Mouse (Mus musculus) stomach, postnatal 0 days (tissue): Measurements from ENCODE around the gene Klc3. TPM values are rescaled to one million over a fixed set of nuclear protein-coding genes. Genes with fewer than 3 reads are reported as not detected.

ENCODE experiments used
- ATAC-seq: fragments of 200-750 bp; cut with Nextera tagmentation; 2 replicates; pipeline ENCODE4 v1.8.0; 2017; ENCODE audit not compliant: low FRiP score, low TSS enrichment
- DNase-seq: peaks from one replicate; pipeline ENCODE4 v3.0.0-alpha.2; 2016; ENCODE audit warnings: low spot score
- H3K27ac ChIP-seq: fragments of 300-500 bp; sonication (generic); replicated peaks from 2 replicates; pipeline ENCODE4 v1.5.1; 2014; ENCODE audit warnings: mild to moderate bottlenecking, control low read depth
- H3K27me3 ChIP-seq: fragments of 300-500 bp; sonication (generic); 2 replicates; pipeline ENCODE4 v1.6.1; 2014; ENCODE audit warnings: low read length; ENCODE audit not compliant: control insufficient read depth, insufficient read depth
- H3K36me3 ChIP-seq: fragments of 300-500 bp; sonication (generic); 2 replicates; pipeline ENCODE4 v1.6.1; 2014; ENCODE audit warnings: low read length, mixed read lengths; ENCODE audit not compliant: control insufficient read depth, insufficient read depth
- H3K4me1 ChIP-seq: fragments of 300-500 bp; sonication (generic); replicated peaks from 2 replicates; pipeline ENCODE4 v1.6.1; 2014; ENCODE audit warnings: antibody characterized with exemption; ENCODE audit not compliant: control insufficient read depth, insufficient read depth
- H3K4me2 ChIP-seq: fragments of 300-500 bp; sonication (generic); replicated peaks from 2 replicates; pipeline ENCODE4 v1.6.1; 2014; ENCODE audit warnings: low read depth, mild to moderate bottlenecking, control low read depth, moderate library complexity
- H3K4me3 ChIP-seq: fragments of 300-500 bp; sonication (generic); 2 replicates; pipeline ENCODE4 v1.5.1; 2014; ENCODE audit warnings: low read depth, low read length, control low read depth
- H3K9ac ChIP-seq: fragments of 300-500 bp; sonication (generic); 2 replicates; pipeline ENCODE4 v1.6.1; 2014; ENCODE audit warnings: mild to moderate bottlenecking, low read length, control low read depth, mixed read lengths
- H3K9me3 ChIP-seq: fragments of 300-500 bp; sonication (generic); 2 replicates; pipeline ENCODE4 v1.6.1; 2016; ENCODE audit warnings: low read length; ENCODE audit not compliant: control insufficient read depth
- CTCF ChIP-seq: IDR thresholded peaks from 2 replicates; pipeline ENCODE4 v1.5.1; 2016; ENCODE audit warnings: antibody characterized with exemption, low read depth, mild to moderate bottlenecking, moderate library complexity
- EP300 ChIP-seq: optimal IDR thresholded peaks from 2 replicates; pipeline ENCODE3; 2016; ENCODE audit warnings: antibody characterized with exemption
- WGBS: fragments of 180-500 bp; shearing (Covaris S2); extraction: QIAGEN DNeasy Blood & Tissue Kit; methylation state at CpG from one replicate; pipeline ENCODE4 v1.1.7; 2014; 5-methylcytosine and 5-hydroxymethylcytosine counted together
- polyA plus RNA-seq: library from polyadenylated mRNA; unstranded; fragments of >200 nt; fragmentation: Nextera tagmentation; extraction: Ambion mirVana; gene quantifications from 2 replicates; pipeline ENCODE4 v1.2.1, GENCODE M21; 2015

Gene Klc3
- polyA plus RNA-seq, 1 experiment from 2014 or later: 24.3 TPM

- no peak for DNase-seq
- ATAC-seq: no peak
- Histone ChIP-seq H3K9ac (no peak overlapping the region), H3K27ac (no peak overlapping the region), H3K27me3 (no peaks in the 10 kb centered on the region), H3K9me3 (no peaks in the 10 kb centered on the region), H3K4me1 (no peaks in the 10 kb centered on the region), H3K4me3 (no peak overlapping the region), H3K36me3 (peaks cover 40% of the 10 kb centered on the region), H3K4me2 (no peak overlapping the region)
- 94% methylated on average over 6 of the region's 6 CpGs for WGBS
- no peak for TF ChIP-seq EP300
- TF ChIP-seq CTCF: no peak
Measured at GRCm38 (mm10) chr7:19426888-19427287, 23.0 kb upstream of the Klc3 start.

GRCm38 (mm10) chr7:19426349-19426748, 22.4 kb upstream of the Klc3 start:
- Histone ChIP-seq H3K4me2 (no peak overlapping the region), H3K9ac (no peak overlapping the region), H3K27ac (no peak overlapping the region), H3K27me3 (no peaks in the 10 kb centered on the region), H3K36me3 (peaks cover 36% of the 10 kb centered on the region), H3K4me1 (no peaks in the 10 kb centered on the region), H3K9me3 (no peaks in the 10 kb centered on the region), H3K4me3 (no peak overlapping the region)
- TF ChIP-seq EP300: no peak
- no peak for TF ChIP-seq CTCF
- DNase-seq (no peak), ATAC-seq (no peak)
- 80% methylated on average over 6 of the region's 6 CpGs for WGBS

GRCm38 (mm10) chr7:19424051-19424450, 20.1 kb upstream of the Klc3 start:
- H3K36me3 ChIP-seq: peaks cover 26% of the 10 kb centered on the region
- H3K4me1 ChIP-seq: no peaks in the 10 kb centered on the region
- ATAC-seq (no peak), DNase-seq (no peak)
- H3K9me3 ChIP-seq: no peaks in the 10 kb centered on the region
- TF ChIP-seq EP300 (no peak), CTCF (no peak)
- no peak overlapping the region for H3K4me3 ChIP-seq
- H3K9ac ChIP-seq: no peak overlapping the region
- WGBS: 54% methylated on average over 4 of the region's 4 CpGs
- no peak overlapping the region for H3K27ac ChIP-seq
- no peak overlapping the region for H3K4me2 ChIP-seq
- no peaks in the 10 kb centered on the region for H3K27me3 ChIP-seq

- H3K36me3 ChIP-seq: peaks cover 22% of the 10 kb centered on the region
- H3K4me3 ChIP-seq: no peak overlapping the region
- H3K9me3 ChIP-seq: no peaks in the 10 kb centered on the region
- H3K4me1 ChIP-seq: no peaks in the 10 kb centered on the region
- no peak overlapping the region for H3K9ac ChIP-seq
- ATAC-seq (no peak), DNase-seq (no peak)
- 91% methylated on average over 3 of the region's 3 CpGs for WGBS
- TF ChIP-seq EP300 (no peak), CTCF (no peak)
- no peak overlapping the region for H3K4me2 ChIP-seq
- no peak overlapping the region for H3K27ac ChIP-seq
- H3K27me3 ChIP-seq: no peaks in the 10 kb centered on the region
Measured at GRCm38 (mm10) chr7:19423083-19423482, 19.2 kb upstream of the Klc3 start.

- Histone ChIP-seq H3K9ac (no peak overlapping the region), H3K27me3 (no peaks in the 10 kb centered on the region), H3K36me3 (peaks cover 4% of the 10 kb centered on the region; the same call in 1 of the 2 replicates), H3K4me3 (peak overlapping the region; percentile 22; the same call in 1 of the 2 replicates), H3K4me1 (no peaks in the 10 kb centered on the region), H3K9me3 (no peaks in the 10 kb centered on the region), H3K27ac (no peak overlapping the region), H3K4me2 (peak overlapping the region; percentile 47)
- ATAC-seq (peak; percentile 95), DNase-seq (peak; percentile 94)
- WGBS: 13% methylated on average over 43 of the region's 43 CpGs
- TF ChIP-seq CTCF (no peak), EP300 (no peak)
Measured at GRCm38 (mm10) chr7:19420821-19421636, 17.1 kb upstream of the Klc3 start.

GRCm38 (mm10) chr7:19420121-19420520, 16.2 kb upstream of the Klc3 start:
- DNase-seq (peak; percentile 32), ATAC-seq (no peak)
- Histone ChIP-seq H3K27me3 (no peaks in the 10 kb centered on the region), H3K9ac (no peak overlapping the region), H3K9me3 (no peaks in the 10 kb centered on the region), H3K4me2 (no peak overlapping the region; the same call in 1 of the 2 replicates), H3K27ac (no peak overlapping the region), H3K36me3 (no peaks in the 10 kb centered on the region), H3K4me1 (no peaks in the 10 kb centered on the region), H3K4me3 (no peak overlapping the region)
- 11% methylated on average over 17 of the region's 28 CpGs for WGBS
- TF ChIP-seq CTCF (no peak), EP300 (no peak)
